ENCODE assay signal across 17 mouse cellular contexts in the genomic region with DNA sequence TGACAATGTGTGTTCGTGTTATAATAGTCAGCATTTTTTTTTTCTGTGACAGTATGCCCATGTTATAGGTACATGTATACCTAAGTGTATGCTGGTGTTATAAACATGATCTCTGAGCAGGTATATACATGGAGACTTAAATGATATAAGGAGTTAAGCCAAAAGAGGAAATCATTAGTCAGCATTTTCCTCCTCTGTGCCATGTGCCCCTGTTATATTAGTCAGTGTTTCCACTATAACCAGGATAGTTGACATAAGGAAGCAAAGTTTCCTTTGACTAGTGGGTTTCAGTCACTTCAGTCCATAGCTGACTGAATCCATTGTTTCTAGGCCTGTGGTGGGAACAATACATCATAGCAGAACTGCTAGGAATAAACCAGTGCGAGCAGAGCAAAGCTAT.
"Had no signal": no experiment of that assay in that cellular context is flagged by ENCODE, and none has a peak within 500 bp of the region (broad histone marks: within the 10 kb centered on the region; RNA-seq: fewer than 3 reads in every experiment).

No protein-coding gene starts in this region.

- H3K9me3 ChIP-seq: lung, embryonic 15.5 days; midbrain, embryonic 13.5 days; midbrain, embryonic 15.5 days; neural tube, embryonic 12.5 days; stomach, embryonic 15.5 days had no signal

- H3K27ac ChIP-seq: lung, embryonic 15.5 days; macrophage; midbrain, embryonic 13.5 days; midbrain, embryonic 15.5 days; neural tube, embryonic 12.5 days; stomach, embryonic 15.5 days; stomach, postnatal 0 days had no signal

- DNase-seq: lung, adult 2 months; lung, postnatal 14 days; lung, postnatal 36 days; right cerebral cortex, postnatal 14 days; thymus, adult 18-20 months; thymus, postnatal 14 days; thymus, postnatal 36 days had no signal

- H3K9ac ChIP-seq: lung, embryonic 15.5 days; midbrain, embryonic 13.5 days; midbrain, embryonic 15.5 days; neural tube, embryonic 12.5 days; stomach, embryonic 15.5 days had no signal

- H3K27me3 ChIP-seq: lung, embryonic 15.5 days; megakaryocyte, embryonic 14.5 days; midbrain, embryonic 13.5 days; midbrain, embryonic 15.5 days; neural tube, embryonic 12.5 days; stomach, embryonic 15.5 days had no signal

- ATAC-seq: lung, postnatal 0 days; midbrain, embryonic 13.5 days; midbrain, embryonic 15.5 days had no signal

- H3K36me3 ChIP-seq: lung, embryonic 15.5 days; midbrain, embryonic 15.5 days; neural tube, embryonic 12.5 days had no signal

- H3K4me3 ChIP-seq: lung, embryonic 15.5 days; megakaryocyte, embryonic 14.5 days; midbrain, embryonic 13.5 days; midbrain, embryonic 15.5 days; neural tube, embryonic 12.5 days; stomach, embryonic 15.5 days had no signal

- H3K4me2 ChIP-seq: lung, embryonic 15.5 days; midbrain, embryonic 11.5 days; midbrain, embryonic 13.5 days; midbrain, embryonic 15.5 days; neural tube, embryonic 12.5 days; stomach, embryonic 15.5 days had no signal
